Mouse (Mus musculus) ES-Bruce4 (cell line): Measurements from ENCODE around the gene Cib4.

ENCODE experiments used
- CTCF ChIP-seq: IDR thresholded peaks from one replicate; pipeline ENCODE4 v1.8.1; 2011; ENCODE audit warnings: low read depth, low read length
- EP300 ChIP-seq: IDR thresholded peaks from 2 replicates; pipeline ENCODE4 v1.6.1; 2011; ENCODE audit warnings: low read depth, low read length; ENCODE audit not compliant: insufficient read depth
- POLR2A ChIP-seq: IDR thresholded peaks from one replicate; pipeline ENCODE4 v1.8.1; 2011; ENCODE audit warnings: low read length; ENCODE audit not compliant: insufficient read depth

GRCm38 (mm10) chr5:30568479-30568878 lies 22.8 kb upstream of the Cib4 start:
- TF ChIP-seq CTCF, result no peak
- no peak for TF ChIP-seq EP300
- no peak for TF ChIP-seq POLR2A
